Mouse (Mus musculus) lung, postnatal 4 days (tissue): ENCODE measurements around the gene Ipo8.

Source experiments
- DNase-seq, 2 experiments: peaks; one replicate each; pipeline ENCODE4 v3.0.0; 2021

Gene Ipo8

DNA sequence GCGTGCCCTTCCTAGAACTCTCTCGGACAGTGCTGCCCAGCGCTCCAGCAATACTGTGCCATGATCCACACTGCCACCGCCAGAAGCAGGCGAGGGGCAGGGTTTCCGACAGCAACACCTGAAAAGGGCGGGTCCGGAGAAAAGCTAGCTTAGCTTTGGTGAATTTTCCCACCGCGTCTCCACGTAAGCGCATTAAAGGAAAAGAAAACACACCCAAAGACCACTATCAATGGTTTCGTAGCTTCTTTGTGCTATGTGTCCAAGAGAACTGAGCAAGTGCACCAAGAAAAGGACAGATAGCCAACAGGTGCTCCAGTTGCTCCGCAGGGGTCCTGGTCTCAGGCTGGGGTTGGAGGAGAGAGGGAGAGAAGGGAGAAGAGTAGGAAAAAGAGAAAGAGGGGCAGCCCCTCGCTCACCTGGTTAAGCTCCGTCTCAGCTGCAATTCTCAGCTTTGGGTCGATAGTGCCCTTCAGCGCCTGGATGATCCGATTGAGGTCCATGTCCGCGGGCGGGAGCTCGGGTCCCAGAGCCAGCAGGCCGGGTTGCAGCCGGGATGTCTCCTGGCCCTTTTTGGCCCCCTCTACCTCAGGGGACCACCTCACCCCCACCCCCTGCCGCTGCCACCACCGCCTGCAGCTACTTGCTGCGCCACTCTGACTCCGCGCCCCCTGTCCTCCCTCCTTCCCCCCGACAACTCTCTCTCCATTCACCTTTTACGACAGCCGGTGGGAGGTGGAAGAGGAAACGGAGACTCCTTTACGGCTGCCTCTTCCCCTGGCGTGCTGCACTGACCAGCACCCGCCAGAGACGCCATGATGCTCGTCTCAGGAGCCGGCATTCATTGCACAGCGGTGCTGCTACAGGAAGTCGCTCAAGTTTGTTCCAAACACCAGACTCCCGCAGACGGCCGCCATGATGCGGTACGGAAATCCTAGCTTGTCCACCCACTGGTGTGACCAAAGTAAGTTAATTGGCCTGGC, at the start of gene Ipo8:
TSS of gene Ipo8 (minus strand) at position 720 of the 980 bp plus-strand sequence.
- DNase-seq: peak; percentile 92 to 96

DNA sequence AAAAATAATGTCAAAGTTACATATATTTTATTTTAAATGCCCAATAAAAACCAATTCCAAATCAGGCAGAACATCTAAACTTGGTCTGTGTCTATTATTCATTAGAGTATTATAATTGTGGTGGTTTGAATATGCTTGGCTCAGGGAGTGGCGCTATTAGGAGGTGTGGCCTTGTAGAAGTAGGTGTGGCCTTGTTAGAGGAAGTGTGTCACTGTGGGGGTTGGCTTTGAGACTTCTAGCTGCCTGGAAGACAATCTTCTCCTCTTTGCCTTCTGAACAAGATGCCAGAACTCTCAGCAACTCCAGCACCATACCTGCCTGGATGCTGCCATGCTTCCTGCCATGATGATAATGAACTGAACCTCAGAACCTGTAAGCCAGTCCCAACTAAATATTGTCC, 42.6 kb upstream of the Ipo8 start:
- no peak for DNase-seq

DNA sequence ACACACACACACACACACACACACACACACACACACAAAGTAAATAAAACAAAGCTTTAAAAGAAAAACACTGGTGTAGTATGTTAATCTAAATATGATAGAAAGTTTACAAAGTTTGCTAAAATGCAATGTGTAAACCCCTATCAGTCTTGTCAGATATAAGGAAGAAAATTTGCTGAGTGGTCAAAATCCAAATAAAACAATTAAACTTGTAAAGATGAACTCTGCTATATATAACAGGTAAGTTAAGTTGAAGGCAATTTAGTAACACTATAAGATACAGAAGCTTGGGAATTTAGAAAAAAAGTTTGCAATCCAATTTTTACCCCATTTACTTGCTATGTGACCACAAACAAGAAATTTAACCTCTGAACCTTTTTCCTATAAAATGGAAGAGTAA, 14.4 kb upstream of the Ipo8 start:
- no peak for DNase-seq

DNA sequence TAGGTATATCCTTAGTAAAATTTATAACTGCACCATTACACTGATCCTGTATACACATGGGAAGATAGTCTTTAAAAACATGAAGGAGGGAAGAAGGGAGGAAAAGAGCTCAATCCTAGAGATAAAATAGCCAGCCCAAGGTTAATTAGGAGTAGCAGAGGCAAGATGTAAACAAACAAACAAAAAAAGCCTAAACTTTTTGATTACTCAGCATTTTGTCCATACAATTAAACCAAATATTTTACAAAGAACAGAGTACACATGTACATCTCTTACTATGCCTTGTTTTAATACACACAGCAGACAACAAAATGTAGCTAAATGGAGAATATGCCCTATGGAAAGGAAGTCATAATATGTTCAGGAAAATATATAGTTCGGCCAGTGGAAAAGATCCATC, 10.5 kb upstream of the Ipo8 start:
- DNase-seq: no peak

DNA sequence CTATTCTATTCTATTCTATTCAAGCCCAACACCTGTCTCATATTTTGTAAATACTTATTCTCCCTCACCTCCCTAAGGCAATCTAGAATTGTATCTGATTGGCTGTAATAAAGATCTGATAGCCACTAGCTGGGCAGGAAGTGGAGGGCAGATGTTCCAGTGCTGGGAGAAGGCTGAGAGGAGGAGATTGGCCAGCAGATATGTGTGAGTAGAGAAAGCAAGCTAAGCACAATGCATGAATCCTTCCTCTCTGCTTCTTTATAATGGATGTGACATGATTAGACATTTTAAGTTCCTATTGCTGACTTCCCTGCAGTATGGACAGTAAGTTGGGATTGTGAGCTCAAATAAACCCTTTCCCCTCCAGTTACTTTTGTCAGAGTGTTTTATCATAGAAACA, 7.2 kb upstream of the Ipo8 start:
- DNase-seq: no peak

DNA sequence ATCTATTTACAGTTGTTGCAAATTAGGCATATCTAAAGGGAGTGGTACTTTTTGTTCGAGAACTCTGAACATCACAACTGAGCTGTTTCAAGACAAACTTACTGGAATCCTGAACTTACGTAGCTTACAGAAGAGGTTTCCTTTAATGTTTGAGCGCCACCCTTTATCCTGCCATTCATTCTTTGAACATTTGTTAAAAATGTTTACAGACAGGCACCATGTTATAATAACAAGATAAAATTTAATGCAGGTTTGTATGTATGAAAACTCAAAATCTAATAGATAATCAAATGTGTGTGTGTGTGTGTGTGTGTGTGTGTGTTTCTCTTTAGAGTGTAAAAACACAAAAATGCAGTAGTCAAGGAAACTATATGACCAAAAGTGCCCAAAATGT, 458 bp upstream of the Ipo8 start:
- no peak for DNase-seq

DNA sequence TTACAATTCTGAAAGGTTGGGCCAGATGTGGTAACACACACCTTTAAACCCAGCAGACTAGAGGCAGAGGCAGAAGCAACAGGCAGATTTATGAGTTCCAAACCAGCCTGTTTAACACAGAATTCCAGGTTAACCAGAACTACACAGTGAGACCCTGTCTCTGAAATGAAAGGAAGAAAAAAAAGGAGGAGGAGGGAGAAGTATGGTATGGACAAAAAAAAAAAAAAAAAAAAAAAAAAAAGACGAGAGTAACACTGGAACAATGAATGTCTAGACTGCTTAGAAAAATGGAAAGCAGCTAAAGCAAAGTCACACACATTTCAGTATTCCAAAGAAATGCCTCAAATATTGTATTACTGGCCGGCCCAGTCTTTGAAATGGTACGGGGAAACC, 916 bp downstream of the Ipo8 start:
- no peak for DNase-seq

DNA sequence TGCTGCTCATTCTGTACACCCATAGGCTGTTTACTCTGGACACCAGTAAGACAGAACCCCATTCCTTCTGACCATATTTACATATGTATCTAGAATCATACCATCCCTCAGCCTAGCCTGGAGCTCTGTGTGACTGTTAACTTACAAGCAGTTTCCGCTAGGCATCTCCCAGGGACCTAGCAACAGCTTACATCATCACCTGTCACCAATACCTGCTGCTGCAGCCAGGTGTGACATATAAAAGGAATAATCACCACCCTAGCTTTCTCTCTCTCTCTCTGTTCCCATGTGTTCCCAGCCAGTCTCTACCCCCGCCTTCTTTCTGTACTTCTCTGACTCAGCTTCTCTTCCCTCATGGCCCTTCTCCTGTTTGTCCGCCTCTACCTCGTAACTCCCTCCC, 5.1 kb downstream of the Ipo8 start:
- no peak for DNase-seq

DNA sequence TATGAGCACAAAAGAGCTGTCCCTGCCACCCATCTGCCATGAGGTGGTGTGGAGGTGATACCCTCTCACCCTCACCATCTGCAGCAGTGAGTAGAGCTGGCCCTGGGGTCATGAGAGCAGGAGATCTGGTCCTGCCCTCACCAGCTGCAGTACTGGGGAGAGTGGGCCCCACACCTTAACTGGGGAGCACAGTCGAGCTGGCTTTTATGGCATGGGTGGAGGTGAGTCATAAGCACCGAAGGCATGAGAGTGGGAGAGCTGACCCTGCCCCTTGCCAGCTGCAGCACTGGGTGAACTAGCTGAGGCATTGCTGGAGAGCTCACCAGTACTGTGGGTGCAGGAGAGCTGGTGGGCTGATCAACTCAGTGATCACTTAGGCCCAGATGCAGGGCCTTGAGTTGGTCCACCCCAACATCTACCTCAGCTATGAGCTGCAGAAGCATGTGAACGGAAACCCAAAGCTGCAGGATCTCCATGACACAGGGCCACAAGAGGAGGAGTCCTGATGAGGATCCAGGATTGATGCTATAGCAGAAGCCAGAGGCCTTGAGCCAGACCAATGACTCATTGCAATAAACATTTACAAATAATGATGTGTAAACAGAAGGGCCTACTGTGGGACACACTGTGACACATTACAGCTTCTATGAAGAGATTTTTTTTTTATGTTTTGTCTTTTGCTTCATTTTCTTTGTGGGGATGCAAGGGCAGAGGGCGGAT, 12.5 kb downstream of the Ipo8 start:
- DNase-seq: peak; percentile 18 to 30

DNA sequence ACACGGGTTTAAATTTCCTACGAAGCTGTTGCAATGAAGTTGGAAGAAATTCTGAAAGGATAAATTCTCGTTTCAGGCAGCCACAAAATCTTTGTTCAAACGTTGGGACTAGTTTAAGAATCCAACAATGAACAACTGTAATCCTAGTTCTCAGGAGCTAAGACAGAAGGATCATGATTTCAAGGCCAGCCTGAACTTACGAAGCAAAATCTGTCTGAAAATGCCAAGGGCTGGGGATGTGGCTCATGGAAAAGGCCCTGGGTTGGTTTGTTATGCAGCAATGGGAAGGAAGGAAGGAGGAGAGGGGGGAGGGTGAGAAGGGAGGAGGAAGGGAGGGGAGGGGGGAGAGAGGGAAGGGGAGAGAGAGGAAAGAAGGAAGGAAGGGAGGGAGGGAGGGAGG, 14.5 kb downstream of the Ipo8 start:
- DNase-seq: no peak

DNA sequence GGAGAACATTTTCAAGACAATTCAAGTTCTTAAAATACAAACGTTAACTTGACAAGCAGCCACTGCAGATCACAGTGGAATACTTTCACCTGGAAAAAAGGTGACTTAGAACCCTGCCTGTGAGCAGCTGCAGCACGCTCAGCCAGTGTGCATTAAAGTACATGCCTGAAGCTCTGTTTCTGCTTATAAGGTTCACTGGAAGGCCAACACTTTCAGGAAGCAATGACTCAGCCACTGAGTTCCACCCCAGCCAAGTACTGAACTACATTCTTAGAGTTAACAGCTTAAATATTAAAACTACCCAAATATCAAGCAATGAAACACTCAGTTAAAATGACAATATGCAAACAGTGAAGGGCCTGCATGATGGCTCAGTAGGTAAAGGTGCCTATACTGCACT, 20.1 kb downstream of the Ipo8 start:
- no peak for DNase-seq

DNA sequence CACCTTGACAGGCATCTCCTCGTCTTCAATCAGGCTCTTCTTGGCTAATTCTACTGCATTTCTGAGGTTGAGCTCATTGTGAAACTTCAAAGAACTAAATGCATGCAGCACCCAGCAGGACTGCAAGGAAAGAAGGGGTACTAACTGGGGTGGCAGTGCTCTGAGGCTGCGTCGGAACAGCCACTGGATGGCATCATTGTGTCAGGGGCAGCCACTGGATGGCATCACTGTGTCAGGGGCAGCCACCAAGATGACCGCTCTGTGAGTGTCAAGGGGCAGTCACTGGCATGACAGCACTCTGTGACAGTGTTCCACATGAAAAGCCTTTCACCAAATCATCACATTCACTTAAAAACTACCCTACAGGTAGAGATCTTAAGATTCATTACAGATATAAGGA, 31.5 kb downstream of the Ipo8 start:
- no peak for DNase-seq

DNA sequence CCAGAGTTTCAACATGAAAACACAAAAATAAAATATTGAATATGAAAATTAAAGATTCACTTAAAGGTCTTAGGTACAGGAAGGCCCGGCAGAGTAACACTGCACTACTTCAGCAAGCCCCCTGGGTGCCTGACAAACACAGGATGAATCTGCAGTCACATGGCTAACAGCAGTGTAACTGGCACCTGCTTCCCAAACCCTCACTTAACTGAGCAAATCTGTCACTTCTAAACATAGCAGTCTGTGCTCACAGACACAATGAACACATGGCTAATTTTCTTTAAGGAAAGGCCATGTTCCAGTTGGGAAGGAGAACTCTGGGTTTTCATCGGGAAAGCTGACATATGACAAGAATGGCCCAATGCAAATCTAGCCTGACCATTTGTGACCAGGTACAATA, 36.1 kb downstream of the Ipo8 start:
- DNase-seq: no peak

DNA sequence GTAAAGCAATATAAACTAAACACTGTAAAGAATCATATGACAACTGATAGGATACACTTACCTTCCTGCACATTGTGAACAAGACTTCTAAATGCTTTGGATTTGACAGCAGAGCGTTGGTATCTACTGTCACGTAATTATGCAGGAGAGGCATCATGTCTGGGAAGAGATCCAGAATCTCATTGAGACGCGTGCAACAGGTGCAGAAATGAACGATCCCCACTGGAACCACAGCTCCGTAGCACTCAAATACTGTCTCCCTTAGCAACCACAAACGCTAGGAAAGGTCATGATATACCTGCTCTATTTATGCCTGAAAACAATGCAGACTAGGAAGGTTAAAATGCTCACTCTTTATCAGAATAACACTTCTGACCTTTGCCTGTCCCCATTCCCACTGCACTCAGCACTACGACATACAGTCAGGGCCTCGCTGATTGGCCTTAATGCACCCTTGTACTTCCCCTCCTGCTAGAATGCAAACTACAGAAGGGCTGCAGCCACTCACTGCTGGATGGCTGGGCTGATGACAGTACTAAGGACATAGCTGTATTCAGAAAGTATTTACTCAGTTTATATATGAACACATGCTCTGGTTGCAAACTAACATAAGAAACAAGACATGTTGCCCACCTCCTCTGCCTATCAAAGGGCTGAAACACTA, 42.1 kb downstream of the Ipo8 start:
- DNase-seq: no peak

DNA sequence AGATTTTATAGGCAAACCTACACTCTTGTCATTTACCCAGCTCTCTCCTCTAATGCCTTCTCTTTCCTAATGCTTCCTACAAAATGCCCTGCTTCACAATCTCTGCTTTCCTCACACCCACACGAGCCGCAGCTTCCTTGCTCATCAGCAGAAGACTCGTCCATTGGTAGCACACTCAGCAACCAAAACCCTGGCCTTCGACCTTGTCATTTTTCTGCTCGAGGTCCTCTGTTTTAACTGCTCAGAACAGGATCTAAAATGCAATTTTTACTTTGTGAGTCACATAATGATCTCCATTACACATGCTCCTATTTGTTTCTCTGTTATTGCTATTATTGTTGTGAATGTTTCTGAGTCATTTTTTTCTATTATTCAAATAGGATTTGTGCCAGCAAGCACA, 45.1 kb downstream of the Ipo8 start:
- no peak for DNase-seq

DNA sequence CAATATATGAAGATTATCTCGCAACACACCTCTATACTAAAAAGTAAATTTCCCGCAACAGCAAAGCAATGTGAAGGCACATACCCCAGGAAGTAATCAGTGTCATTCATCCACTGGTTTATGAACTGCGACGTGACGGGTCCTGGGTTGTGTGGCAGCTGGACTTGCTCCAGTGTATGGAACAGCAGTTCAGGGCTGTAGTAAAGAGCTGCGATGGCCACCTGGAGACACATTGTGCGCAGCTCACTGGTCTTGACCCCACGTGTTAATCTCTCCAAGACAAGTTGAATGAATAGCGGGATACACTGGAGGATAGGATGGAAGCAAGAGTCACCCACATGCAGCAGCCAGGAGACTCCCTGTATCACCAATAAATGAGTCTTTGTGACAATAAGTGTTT, 46.8 kb downstream of the Ipo8 start:
- peak in 1 of 2 experiments; percentile 48 for DNase-seq

DNA sequence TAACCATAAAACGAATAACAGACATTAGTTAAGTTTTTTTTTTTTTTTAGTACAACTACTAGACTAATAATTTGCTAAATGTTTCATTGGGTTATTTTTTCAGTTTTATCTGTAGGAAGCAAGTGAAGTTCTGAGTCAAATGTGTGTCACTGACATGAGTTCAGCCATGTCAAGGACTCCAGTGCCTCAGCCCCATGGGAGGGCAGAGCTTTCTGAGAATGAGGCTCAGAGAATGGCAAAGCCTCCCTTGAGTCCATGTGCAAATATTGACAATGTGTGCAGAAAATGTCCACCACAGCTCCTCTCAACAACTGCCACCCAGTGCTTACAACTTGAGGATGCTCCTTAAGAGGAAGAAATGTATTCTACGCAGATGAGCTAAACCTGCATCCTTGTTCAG, 55.0 kb downstream of the Ipo8 start:
- no peak for DNase-seq

DNA sequence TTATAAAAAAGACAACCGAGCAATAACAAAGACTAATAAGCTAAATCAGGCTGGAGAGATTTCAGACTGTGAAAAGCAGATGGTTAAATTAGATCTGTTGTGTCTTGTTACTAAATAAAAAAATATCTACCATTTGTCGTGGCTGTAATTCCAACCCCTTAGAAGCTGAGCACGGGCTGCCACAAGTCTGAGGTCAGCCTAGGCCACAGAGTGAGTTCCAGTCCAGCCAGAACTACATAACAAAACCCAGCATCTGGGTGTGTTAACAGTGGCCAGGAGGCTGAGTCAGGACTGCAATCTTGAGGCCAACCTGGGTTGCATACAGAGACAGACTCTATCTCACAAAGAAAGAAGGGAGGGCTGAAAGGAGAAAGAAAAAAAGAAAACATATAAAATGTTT, 59.8 kb downstream of the Ipo8 start:
- DNase-seq: no peak

DNA sequence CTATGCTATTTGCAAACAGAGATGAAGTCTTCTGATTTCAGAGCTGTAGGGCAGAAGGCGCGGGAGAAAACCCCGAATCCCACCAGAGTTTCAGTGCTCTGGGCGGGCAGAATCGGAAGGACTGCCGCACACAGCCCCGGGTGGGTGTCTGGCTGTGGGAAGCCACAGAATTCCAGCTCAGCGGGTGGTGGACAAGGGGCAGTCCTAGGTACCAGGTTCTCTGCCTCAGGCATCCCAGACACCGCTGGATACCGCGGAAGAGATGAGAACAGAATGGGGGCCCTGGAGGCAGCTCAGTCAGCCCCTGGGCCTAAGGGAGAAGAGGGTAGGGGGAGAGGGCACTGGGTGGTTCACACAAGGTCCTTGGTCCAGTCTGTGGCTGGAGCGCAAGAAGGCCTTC, 62.8 kb downstream of the Ipo8 start:
- DNase-seq: no peak

DNA sequence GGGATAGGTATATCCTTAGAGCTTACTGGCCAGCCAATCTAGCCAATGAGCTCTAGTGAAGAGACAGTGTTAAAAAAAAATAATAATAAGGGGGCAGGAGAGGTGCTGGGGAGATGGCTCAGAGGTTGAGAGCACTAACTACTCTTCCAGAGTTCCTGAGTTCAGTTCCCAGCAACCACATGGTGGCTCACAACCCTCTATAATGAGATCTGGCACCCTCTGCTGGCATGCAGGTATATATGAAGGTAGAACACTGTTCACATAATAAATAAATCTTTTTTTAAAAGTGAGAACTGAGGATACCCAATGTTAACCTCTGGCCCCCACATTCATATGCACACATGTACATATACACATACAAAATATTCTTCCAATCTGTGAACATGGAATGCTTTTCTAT, 64.0 kb downstream of the Ipo8 start:
- DNase-seq: no peak

DNA sequence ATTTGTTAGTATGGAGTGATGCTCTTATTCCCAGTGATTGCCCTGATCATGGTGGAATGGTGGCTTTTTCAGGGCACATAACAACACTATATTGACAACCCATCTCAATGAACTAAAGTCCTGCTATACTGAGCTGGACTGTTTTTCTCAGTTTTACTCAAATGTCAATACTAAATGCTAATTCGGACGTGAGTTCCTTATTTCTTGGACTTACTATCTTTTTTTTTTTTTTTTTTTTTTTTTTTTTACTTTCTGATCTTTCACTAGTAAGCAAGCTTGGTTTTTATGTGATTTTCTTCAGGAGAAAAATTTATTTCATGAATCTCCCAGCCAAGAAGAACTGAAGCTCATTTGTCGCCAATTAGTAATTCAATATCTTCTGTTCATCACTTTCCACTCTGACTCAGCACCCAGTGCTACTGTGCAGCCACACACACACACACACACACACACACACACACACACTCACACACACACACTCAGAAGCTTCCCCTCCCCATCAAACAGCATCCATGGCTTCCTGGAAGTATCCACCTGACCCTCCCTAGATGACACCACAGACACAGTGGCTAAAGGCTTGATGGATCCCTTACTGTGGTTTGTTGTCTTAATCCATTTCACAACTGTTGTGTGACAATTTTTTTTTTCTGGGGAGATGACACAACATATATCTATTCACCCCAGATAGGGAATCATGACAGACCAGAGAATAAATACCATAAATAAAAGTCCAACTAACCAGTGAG, 69.1 kb downstream of the Ipo8 start:
- no peak for DNase-seq

DNA sequence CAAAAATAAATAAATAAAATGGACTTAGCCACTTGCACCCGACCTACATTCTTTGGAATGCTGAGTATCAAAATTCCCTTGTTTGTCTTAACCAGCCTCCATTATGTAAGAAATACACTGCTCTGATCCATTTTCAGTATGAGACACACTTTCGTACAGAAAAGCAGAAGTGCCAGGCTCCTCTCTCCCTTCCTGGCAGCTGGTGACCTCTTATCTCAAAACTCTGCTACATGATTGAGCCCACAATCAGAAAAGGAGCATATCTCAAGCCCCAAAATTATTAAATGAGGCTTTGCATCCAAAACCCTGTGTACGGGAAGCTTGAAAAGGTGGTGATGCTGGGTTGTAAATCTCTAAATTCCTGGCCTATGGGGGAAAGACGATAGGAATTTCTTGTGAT, 69.8 kb downstream of the Ipo8 start:
- DNase-seq: no peak

DNA sequence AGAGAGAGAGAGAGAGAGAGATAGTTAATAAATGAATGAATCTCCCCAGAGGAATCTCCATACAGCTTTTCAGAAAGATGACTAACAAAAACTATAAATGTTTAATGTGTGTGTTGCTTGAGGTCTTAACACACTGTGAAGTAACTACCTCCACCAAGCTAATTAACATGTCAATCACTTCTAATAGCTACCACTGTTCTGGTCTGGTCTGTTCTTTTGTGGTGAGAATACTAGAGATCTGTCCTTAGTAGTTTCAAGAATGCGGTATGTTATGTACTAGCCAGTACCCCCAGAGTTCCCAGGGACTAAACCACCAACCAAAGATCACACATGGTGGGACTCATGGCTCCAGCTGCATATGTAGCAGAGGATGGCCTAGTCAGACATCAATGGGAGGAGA, 74.7 kb downstream of the Ipo8 start:
- DNase-seq: no peak
